Mouse (Mus musculus) lung, postnatal 0 days (tissue): ENCODE results near the gene Ggct. TPM values are rescaled to one million over a fixed set of nuclear protein-coding genes. Genes with fewer than 3 reads are reported as not detected.

Experiments
- ATAC-seq: fragments of 200-750 bp; cut with Nextera tagmentation; 2 replicates; pipeline ENCODE4 v1.8.0; 2017; ENCODE audit warnings: moderate library complexity
- DNase-seq: peaks from one replicate; pipeline ENCODE4 v3.0.0-alpha.2; 2016; ENCODE audit warnings: low spot score
- H3K27ac ChIP-seq: fragments of 300-500 bp; sonication (generic); 2 replicates; pipeline ENCODE4 v1.5.1; 2014; ENCODE audit warnings: antibody characterized with exemption, mild to moderate bottlenecking, low read length, mixed read lengths
- H3K27me3 ChIP-seq: fragments of 300-500 bp; sonication (generic); replicated peaks from 2 replicates; pipeline ENCODE4 v1.6.1; 2014; ENCODE audit warnings: low read length, mixed read lengths; ENCODE audit not compliant: insufficient read depth
- H3K36me3 ChIP-seq: fragments of 300-500 bp; sonication (generic); 2 replicates; pipeline ENCODE4 v1.6.1; 2014; ENCODE audit warnings: low read length, mixed read lengths; ENCODE audit not compliant: insufficient read depth
- H3K4me1 ChIP-seq: fragments of 300-500 bp; sonication (generic); 2 replicates; pipeline ENCODE4 v1.6.1; 2014; ENCODE audit warnings: antibody characterized with exemption, low read depth, low read length, mixed read lengths; ENCODE audit not compliant: insufficient read depth
- H3K4me2 ChIP-seq: fragments of 300-500 bp; sonication (generic); replicated peaks from 2 replicates; pipeline ENCODE4 v1.6.1; 2014; ENCODE audit warnings: low read depth, mild to moderate bottlenecking, low read length, moderate library complexity, mixed read lengths
- H3K4me3 ChIP-seq: fragments of 300-500 bp; sonication (generic); 2 replicates; pipeline ENCODE4 v1.5.1; 2014; ENCODE audit warnings: low read depth, low read length
- H3K9ac ChIP-seq: fragments of 300-500 bp; sonication (generic); replicated peaks from 2 replicates; pipeline ENCODE4 v1.6.1; 2014; ENCODE audit warnings: low read depth, mild to moderate bottlenecking
- H3K9me3 ChIP-seq: fragments of 300-500 bp; sonication (generic); 2 replicates; pipeline ENCODE4 v1.6.1; 2016; ENCODE audit warnings: low read length, mixed read lengths
- CTCF ChIP-seq: IDR thresholded peaks from 2 replicates; pipeline ENCODE4 v1.5.1; 2016; ENCODE audit warnings: antibody characterized with exemption, mild to moderate bottlenecking
- EP300 ChIP-seq: IDR thresholded peaks from 2 replicates; pipeline ENCODE4 v1.6.1; 2016; ENCODE audit warnings: antibody characterized with exemption, mild to moderate bottlenecking, control low read depth
- WGBS: fragments of 180-500 bp; shearing (Covaris S2); extraction: QIAGEN DNeasy Blood & Tissue Kit; methylation state at CpG from one replicate; pipeline ENCODE4 v1.1.7; 2014; 5-methylcytosine and 5-hydroxymethylcytosine counted together
- polyA plus RNA-seq: library from polyadenylated mRNA; unstranded; fragments of >200 nt; fragmentation: Nextera tagmentation; extraction: Ambion mirVana; gene quantifications from 2 replicates; pipeline ENCODE4 v1.2.1, GENCODE M21; 2015

Gene Ggct
- polyA plus RNA-seq, 1 experiment from 2014 or later: 6.9 TPM

DNA sequence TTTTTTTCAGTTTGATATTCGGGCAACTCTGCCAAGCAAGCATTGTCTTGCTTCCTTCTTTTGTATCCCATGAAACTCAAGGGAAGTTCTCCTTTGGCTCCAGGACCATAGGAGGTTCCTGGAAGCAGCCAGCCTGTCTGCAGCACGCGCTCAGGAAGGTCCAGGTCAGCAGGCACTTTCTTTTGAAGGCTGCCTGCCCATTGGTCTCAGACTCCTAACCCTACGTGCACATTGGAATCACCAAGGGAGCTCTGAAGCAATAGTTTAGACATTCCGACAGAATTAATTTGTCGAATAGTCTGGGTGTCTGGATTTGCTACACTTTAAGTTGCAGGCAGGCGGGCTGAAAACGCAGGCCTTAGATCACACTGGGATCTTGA is 21.0 kb downstream of the Ggct start:
- DNase-seq: peak; percentile 72

DNA sequence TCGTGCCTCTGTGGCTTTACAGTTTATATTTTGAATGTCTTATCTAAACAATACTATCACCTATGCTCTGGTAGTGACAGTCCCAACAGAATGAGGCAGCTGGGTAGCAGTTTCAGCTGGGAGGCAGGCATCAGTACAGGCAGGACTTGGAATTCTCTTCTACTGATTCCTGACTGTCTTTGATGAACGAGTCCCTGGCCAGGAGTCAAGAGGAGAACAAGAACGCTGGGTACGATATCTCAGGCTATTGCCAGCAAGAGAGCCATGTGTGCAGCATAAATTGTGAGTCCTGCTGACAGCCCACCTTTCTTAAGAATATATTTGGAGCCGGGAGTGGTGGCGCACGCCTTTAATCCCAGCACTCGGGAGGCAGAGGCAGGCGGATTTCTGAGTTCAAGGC is 22.2 kb downstream of the Ggct start:
- 56% methylated on average over 9 of the region's 9 CpGs for WGBS

More for the DNA sequence above, 21.0 kb downstream of the Ggct start:
- ATAC-seq: peak; percentile 14
- peak overlapping the region; percentile 75 for H3K4me2 ChIP-seq
- peak overlapping the region; percentile 64 for H3K4me3 ChIP-seq
- TF ChIP-seq EP300: no peak
- 11% methylated on average over 8 of the region's 8 CpGs for WGBS
- peaks cover 8% of the 10 kb centered on the region; the same call in 1 of the 2 replicates for H3K4me1 ChIP-seq
- no peaks in the 10 kb centered on the region for H3K36me3 ChIP-seq
- H3K27me3 ChIP-seq: no peaks in the 10 kb centered on the region
- peak overlapping the region; percentile 78 for H3K9ac ChIP-seq
- no peaks in the 10 kb centered on the region for H3K9me3 ChIP-seq
- peak overlapping the region; percentile 92 for H3K27ac ChIP-seq

DNA sequence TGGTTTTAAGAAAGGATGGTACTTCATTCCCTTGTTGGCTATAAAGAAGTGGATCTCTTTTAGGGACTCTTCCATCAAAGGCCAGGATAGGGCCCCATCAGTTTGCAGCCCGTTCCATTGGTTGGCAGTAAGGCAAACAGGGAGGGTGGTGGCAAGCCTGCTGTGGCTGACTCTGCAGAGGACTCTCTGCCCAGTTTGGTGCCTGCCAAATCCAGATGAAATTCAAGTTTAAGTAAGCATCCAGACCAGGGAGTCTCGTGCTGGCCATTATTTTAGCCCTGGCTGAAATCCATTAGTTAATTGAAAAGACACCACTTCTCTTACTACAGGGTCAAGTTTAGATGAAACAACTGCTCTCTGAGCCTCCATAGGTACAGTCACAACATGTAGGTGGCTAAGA is 22.9 kb downstream of the Ggct start:
- H3K4me2 ChIP-seq: no peak overlapping the region
- H3K27me3 ChIP-seq: no peaks in the 10 kb centered on the region
- ATAC-seq (no peak), DNase-seq (no peak)
- H3K4me3 ChIP-seq: no peak overlapping the region
- H3K9me3 ChIP-seq: no peaks in the 10 kb centered on the region
- H3K27ac ChIP-seq: no peak overlapping the region
- no peak for TF ChIP-seq EP300
- peaks cover 12% of the 10 kb centered on the region; the same call in 1 of the 2 replicates for H3K4me1 ChIP-seq
- WGBS: 57% methylated on average over 2 of the region's 2 CpGs
- no peak overlapping the region for H3K9ac ChIP-seq
- no peaks in the 10 kb centered on the region for H3K36me3 ChIP-seq

More for the DNA sequence above, 22.2 kb downstream of the Ggct start:
- Histone ChIP-seq H3K9ac (no peak overlapping the region), H3K4me3 (no peak overlapping the region), H3K4me2 (0 out of 2 replicates have a peak overlapping the region, but pooled peaks have one; percentile 11), H3K4me1 (peaks cover 8% of the 10 kb centered on the region; the same call in 1 of the 2 replicates), H3K27ac (no peak overlapping the region), H3K27me3 (no peaks in the 10 kb centered on the region), H3K36me3 (no peaks in the 10 kb centered on the region), H3K9me3 (no peaks in the 10 kb centered on the region)
- ATAC-seq (no peak), DNase-seq (no peak)
- TF ChIP-seq CTCF: no peak
- no peak for TF ChIP-seq EP300

DNA sequence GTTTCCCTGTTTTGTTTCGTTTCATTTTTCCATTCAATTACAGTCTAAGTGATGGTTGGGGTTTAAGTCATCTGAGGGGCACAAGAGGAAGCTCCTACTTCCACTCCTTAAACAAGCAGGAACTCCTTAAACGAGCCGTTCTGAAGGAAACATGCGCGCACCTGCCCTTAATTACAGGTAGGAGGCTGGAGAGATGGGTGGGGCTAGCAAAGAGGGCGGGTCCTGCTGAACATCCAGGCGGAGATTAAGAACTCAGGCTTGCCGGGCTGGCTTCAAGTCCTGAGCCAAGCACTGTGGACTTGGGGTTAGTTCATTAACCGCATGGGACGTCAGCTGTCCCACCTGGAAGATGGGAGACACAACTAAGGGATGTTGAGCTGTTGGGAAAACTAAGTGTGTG is 25.2 kb downstream of the Ggct start:
- peak; percentile 52 for DNase-seq

DNA sequence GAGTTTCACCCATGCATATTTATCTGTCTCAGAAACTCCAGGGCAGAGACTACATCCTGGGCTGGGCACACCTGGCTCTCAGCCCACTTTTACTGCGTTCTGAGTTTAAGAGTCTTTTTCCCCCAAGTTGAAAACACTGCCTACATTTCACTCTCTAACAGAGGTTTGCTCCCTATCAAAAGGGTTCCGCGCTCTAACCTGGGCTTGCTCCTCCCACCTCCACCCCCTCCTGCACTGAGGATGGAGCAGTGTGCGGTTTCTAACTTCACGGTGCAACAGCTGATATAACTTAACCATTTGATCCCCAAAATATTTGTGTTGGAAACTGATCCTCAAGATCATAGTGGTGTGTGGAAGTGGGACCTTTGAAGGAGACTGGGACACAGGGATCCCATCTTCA is 27.5 kb downstream of the Ggct start:
- Histone ChIP-seq H3K4me3 (no peak overlapping the region), H3K36me3 (no peaks in the 10 kb centered on the region), H3K9ac (no peak overlapping the region), H3K27me3 (no peaks in the 10 kb centered on the region), H3K4me1 (peaks cover 9% of the 10 kb centered on the region; the same call in 1 of the 2 replicates), H3K4me2 (no peak overlapping the region), H3K27ac (no peak overlapping the region), H3K9me3 (no peaks in the 10 kb centered on the region)
- no peak for TF ChIP-seq CTCF
- TF ChIP-seq EP300: no peak
- DNase-seq (no peak), ATAC-seq (0 out of 2 replicates have a peak, but pooled peaks have one; percentile 3)
- 40% methylated on average over 5 of the region's 5 CpGs for WGBS

More for the DNA sequence above, 25.2 kb downstream of the Ggct start:
- no peaks in the 10 kb centered on the region for H3K27me3 ChIP-seq
- no peak overlapping the region for H3K4me3 ChIP-seq
- H3K9me3 ChIP-seq: no peaks in the 10 kb centered on the region
- no peak for ATAC-seq
- H3K4me2 ChIP-seq: no peak overlapping the region
- 32% methylated on average over 10 of the region's 10 CpGs for WGBS
- H3K27ac ChIP-seq: no peak overlapping the region
- TF ChIP-seq EP300: no peak
- H3K9ac ChIP-seq: no peak overlapping the region
- peaks cover 12% of the 10 kb centered on the region; the same call in 1 of the 2 replicates for H3K4me1 ChIP-seq
- H3K36me3 ChIP-seq: no peaks in the 10 kb centered on the region

DNA sequence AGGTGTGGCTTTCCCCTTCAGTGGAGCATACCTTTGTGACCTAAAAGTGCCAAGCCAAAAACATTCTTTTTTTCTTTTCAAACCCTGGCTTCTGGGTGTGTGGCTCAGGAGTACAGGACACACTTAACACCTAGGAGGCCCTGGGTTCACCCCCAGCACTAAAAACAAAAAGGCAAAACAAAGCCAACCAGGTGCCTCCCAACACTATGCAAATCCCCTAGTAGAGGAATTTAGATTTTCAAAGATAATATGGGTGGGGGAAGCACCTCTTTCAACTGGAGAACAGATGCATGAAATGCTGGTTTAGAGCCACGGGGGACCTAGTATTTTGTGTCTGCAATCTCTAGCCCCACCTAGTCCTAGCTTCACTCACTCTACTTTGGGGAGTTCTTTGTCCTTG is 28.0 kb downstream of the Ggct start:
- Histone ChIP-seq H3K4me3 (no peak overlapping the region), H3K4me2 (no peak overlapping the region), H3K9ac (no peak overlapping the region), H3K27me3 (no peaks in the 10 kb centered on the region), H3K4me1 (peaks cover 7% of the 10 kb centered on the region; the same call in 1 of the 2 replicates), H3K36me3 (no peaks in the 10 kb centered on the region), H3K9me3 (no peaks in the 10 kb centered on the region), H3K27ac (no peak overlapping the region)
- WGBS: 57% methylated on average over 1 of the region's 1 CpGs
- peak; percentile 8; the same call in 1 of the 2 replicates for ATAC-seq
- TF ChIP-seq CTCF: no peak
- TF ChIP-seq EP300: no peak
- DNase-seq: no peak

DNA sequence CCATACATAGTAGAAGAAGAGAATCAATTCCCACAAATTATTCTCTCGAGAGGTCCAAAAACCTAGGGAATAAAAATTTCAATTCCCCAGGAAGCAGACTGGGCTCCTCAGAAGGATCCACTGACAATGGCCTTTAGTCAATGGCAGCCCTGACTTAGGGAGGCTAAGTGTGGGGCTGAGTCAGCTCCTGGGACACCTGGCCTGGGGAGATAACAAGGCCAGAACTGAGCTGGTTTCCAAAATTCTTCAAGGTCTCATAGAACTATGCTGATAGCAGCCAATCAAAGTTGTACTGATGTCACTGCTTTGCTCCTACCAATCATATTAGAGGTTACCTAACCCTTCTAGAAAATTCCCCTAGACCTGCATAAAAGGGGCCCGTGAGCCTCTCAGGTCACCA is 29.2 kb downstream of the Ggct start:
- H3K4me2 ChIP-seq: no peak overlapping the region
- no peak overlapping the region for H3K4me3 ChIP-seq
- no peak overlapping the region for H3K9ac ChIP-seq
- no peaks in the 10 kb centered on the region for H3K27me3 ChIP-seq
- 82% methylated on average over 2 of the region's 2 CpGs for WGBS
- no peak overlapping the region for H3K27ac ChIP-seq
- TF ChIP-seq EP300: no peak
- TF ChIP-seq CTCF: no peak
- no peaks in the 10 kb centered on the region for H3K9me3 ChIP-seq
- ATAC-seq (no peak), DNase-seq (no peak)
- 0 out of 2 replicates have a peak, but pooled peaks cover 4% of the 10 kb centered on the region for H3K4me1 ChIP-seq
- no peaks in the 10 kb centered on the region for H3K36me3 ChIP-seq
